Mouse (Mus musculus): ENCODE measurements around the gene Slc25a13. TPM values are rescaled to one million over a fixed set of nuclear protein-coding genes. Genes with fewer than 3 reads are reported as not detected.

Slc25a13 gene
- polyA plus RNA-seq, 1 experiment from 2014 or later, result 58.7 TPM

GRCm38 (mm10) chr6:6101605-6102004 lies 115.4 kb downstream of the Slc25a13 start:
- H3K4me1 ChIP-seq (ENCODE audit: control insufficient read depth, low read depth, low read length), result no peaks in the 10 kb centered on the region; the same call in 1 of the 2 replicates
- no peak overlapping the region for H3K9ac ChIP-seq (ENCODE audit: low read depth, low read length)
- no peaks in the 10 kb centered on the region for H3K9me3 ChIP-seq (replicated peaks; ENCODE audit: control insufficient read depth, low read length)
- H3K36me3 ChIP-seq (ENCODE audit: control insufficient read depth, insufficient read depth), result no peaks in the 10 kb centered on the region; the same call in 1 of the 2 replicates
- no peak overlapping the region for H3K27ac ChIP-seq (ENCODE audit: low read length)
- ATAC-seq (ENCODE audit: low read depth), result no peak
- H3K27me3 ChIP-seq (ENCODE audit: control insufficient read depth, insufficient read depth, low read depth, low read length), result no peaks in the 10 kb centered on the region
- no peak overlapping the region for H3K4me3 ChIP-seq (ENCODE audit: low read depth, low read length)
- WGBS (ENCODE audit: insufficient replicate concordance), result 74% methylated on average over 4 of the region's 4 CpGs
- no peak overlapping the region for H3K4me2 ChIP-seq (ENCODE audit: low read depth, low read length)

- 64% methylated on average over 9 of the region's 9 CpGs for WGBS (ENCODE audit: insufficient replicate concordance)
- ATAC-seq (ENCODE audit: low read depth), result no peak
Measured at GRCm38 (mm10) chr6:6100892-6101480, 116.0 kb downstream of the Slc25a13 start.

GRCm38 (mm10) chr6:6093978-6094377 lies 123.0 kb downstream of the Slc25a13 start:
- Histone ChIP-seq H3K36me3 (ENCODE audit: control insufficient read depth, insufficient read depth) (peaks cover 4% of the 10 kb centered on the region; the same call in 1 of the 2 replicates), H3K4me2 (ENCODE audit: low read depth, low read length) (no peak overlapping the region), H3K9ac (ENCODE audit: low read depth, low read length) (no peak overlapping the region), H3K27me3 (ENCODE audit: control insufficient read depth, insufficient read depth, low read depth, low read length) (no peaks in the 10 kb centered on the region), H3K9me3 (replicated peaks; ENCODE audit: control insufficient read depth, low read length) (no peaks in the 10 kb centered on the region), H3K4me1 (ENCODE audit: control insufficient read depth, low read depth, low read length) (no peaks in the 10 kb centered on the region), H3K4me3 (ENCODE audit: low read depth, low read length) (no peak overlapping the region), H3K27ac (ENCODE audit: low read length) (no peak overlapping the region)
- WGBS (ENCODE audit: insufficient replicate concordance), result 61% methylated on average over 3 of the region's 3 CpGs
- ATAC-seq (ENCODE audit: low read depth), result no peak

More at GRCm38 (mm10) chr6:6100892-6101480, 116.0 kb downstream of the Slc25a13 start:
- Histone ChIP-seq H3K27ac (ENCODE audit: low read length) (no peak overlapping the region), H3K9ac (ENCODE audit: low read depth, low read length) (no peak overlapping the region), H3K4me2 (ENCODE audit: low read depth, low read length) (no peak overlapping the region), H3K36me3 (ENCODE audit: control insufficient read depth, insufficient read depth) (peaks cover 3% of the 10 kb centered on the region; the same call in 1 of the 2 replicates), H3K27me3 (ENCODE audit: control insufficient read depth, insufficient read depth, low read depth, low read length) (no peaks in the 10 kb centered on the region), H3K4me1 (ENCODE audit: control insufficient read depth, low read depth, low read length) (no peaks in the 10 kb centered on the region; the same call in 1 of the 2 replicates), H3K4me3 (ENCODE audit: low read depth, low read length) (no peak overlapping the region), H3K9me3 (replicated peaks; ENCODE audit: control insufficient read depth, low read length) (no peaks in the 10 kb centered on the region)

- no peak for ATAC-seq (ENCODE audit: low read depth)
- Histone ChIP-seq H3K9ac (ENCODE audit: low read depth, low read length) (no peak overlapping the region), H3K4me3 (ENCODE audit: low read depth, low read length) (no peak overlapping the region), H3K4me1 (ENCODE audit: control insufficient read depth, low read depth, low read length) (no peaks in the 10 kb centered on the region), H3K9me3 (replicated peaks; ENCODE audit: control insufficient read depth, low read length) (no peaks in the 10 kb centered on the region), H3K4me2 (ENCODE audit: low read depth, low read length) (no peak overlapping the region), H3K36me3 (ENCODE audit: control insufficient read depth, insufficient read depth) (peaks cover 4% of the 10 kb centered on the region; the same call in 1 of the 2 replicates), H3K27me3 (ENCODE audit: control insufficient read depth, insufficient read depth, low read depth, low read length) (no peaks in the 10 kb centered on the region), H3K27ac (ENCODE audit: low read length) (no peak overlapping the region)
- WGBS (ENCODE audit: insufficient replicate concordance), result 64% methylated on average over 3 of the region's 3 CpGs
Measured at GRCm38 (mm10) chr6:6093522-6093921, 123.5 kb downstream of the Slc25a13 start.

DNA sequence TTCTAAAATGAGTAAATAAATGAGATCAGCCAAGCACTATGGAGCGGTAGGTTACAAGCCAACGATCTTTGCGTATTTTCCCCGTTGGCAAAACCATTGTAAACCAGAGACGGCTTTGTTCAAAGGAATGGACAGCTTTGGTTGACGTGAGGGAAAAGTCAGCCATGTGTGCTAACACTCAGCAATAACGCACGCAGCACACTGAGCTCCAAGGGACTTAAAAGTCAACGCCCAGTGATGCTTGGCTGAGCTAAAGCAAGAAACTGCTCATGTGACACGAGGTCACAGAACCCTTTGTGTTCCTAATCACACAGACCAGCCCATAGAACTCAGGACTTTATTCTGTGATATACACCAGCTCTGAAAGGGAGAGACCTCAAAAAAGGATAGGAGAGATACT lies 124.5 kb downstream of the Slc25a13 start:
- Histone ChIP-seq H3K4me1 (ENCODE audit: control insufficient read depth, low read depth, low read length) (no peaks in the 10 kb centered on the region), H3K27me3 (ENCODE audit: control insufficient read depth, insufficient read depth, low read depth, low read length) (no peaks in the 10 kb centered on the region), H3K9ac (ENCODE audit: low read depth, low read length) (no peak overlapping the region), H3K27ac (ENCODE audit: low read length) (no peak overlapping the region), H3K4me3 (ENCODE audit: low read depth, low read length) (no peak overlapping the region), H3K36me3 (ENCODE audit: control insufficient read depth, insufficient read depth) (peaks cover 4% of the 10 kb centered on the region; the same call in 1 of the 2 replicates), H3K4me2 (ENCODE audit: low read depth, low read length) (no peak overlapping the region), H3K9me3 (replicated peaks; ENCODE audit: control insufficient read depth, low read length) (no peaks in the 10 kb centered on the region)
- ATAC-seq (ENCODE audit: low read depth), result no peak
- WGBS (ENCODE audit: insufficient replicate concordance), result 77% methylated on average over 10 of the region's 10 CpGs

DNA sequence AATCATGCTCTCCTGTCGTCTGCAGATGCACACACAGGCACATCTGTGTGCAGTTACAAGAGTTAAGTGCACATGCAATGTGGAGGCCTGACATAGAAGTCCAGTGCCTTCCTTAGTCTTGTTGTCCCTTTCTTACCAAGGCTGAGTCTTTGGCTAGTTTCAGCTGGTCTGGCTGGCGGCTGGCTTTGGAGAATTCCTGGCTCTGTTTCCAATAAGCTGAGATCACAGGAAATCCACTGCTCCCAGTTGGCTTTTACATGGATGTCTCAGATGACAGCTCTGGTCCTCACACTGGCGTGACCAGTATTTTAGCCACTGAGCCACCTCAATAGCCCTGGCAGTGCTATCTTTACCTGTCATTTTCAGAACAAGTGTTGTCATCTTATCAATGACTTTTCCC lies 126.0 kb downstream of the Slc25a13 start:
- ATAC-seq (ENCODE audit: low read depth), result no peak
- Histone ChIP-seq H3K9ac (ENCODE audit: low read depth, low read length) (no peak overlapping the region), H3K4me1 (ENCODE audit: control insufficient read depth, low read depth, low read length) (no peaks in the 10 kb centered on the region), H3K9me3 (replicated peaks; ENCODE audit: control insufficient read depth, low read length) (no peaks in the 10 kb centered on the region), H3K27me3 (ENCODE audit: control insufficient read depth, insufficient read depth, low read depth, low read length) (no peaks in the 10 kb centered on the region), H3K4me2 (ENCODE audit: low read depth, low read length) (no peak overlapping the region), H3K4me3 (ENCODE audit: low read depth, low read length) (no peak overlapping the region), H3K27ac (ENCODE audit: low read length) (no peak overlapping the region), H3K36me3 (ENCODE audit: control insufficient read depth, insufficient read depth) (peaks cover under 1% of the 10 kb centered on the region; the same call in 1 of the 2 replicates)
- WGBS (ENCODE audit: insufficient replicate concordance), result 72% methylated on average over 3 of the region's 3 CpGs

DNA sequence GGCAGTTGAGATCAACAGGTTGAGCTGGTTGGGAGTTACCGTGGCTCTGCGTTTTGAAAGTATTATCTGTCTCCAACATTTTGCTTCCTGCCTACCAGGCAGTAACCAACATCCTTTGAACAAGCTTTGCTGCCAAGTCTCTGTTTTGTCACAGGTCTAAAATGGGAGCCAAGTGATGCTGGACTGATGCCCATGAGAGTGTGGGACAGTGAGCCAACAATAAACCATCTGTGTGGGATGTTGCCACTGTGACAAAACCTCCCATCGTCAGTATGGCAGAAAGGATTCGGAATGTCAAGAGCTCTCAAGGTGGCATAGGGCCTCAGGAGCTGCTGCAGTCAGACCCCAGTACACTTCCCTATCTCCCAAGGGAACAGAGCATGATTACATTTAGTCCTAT lies 128.8 kb downstream of the Slc25a13 start:
- ATAC-seq (ENCODE audit: low read depth), result no peak
- no peak overlapping the region for H3K9ac ChIP-seq (ENCODE audit: low read depth, low read length)
- H3K27ac ChIP-seq (ENCODE audit: low read length), result no peak overlapping the region
- no peaks in the 10 kb centered on the region; the same call in 1 of the 2 replicates for H3K36me3 ChIP-seq (ENCODE audit: control insufficient read depth, insufficient read depth)
- H3K9me3 ChIP-seq (replicated peaks; ENCODE audit: control insufficient read depth, low read length), result no peaks in the 10 kb centered on the region
- H3K4me2 ChIP-seq (ENCODE audit: low read depth, low read length), result no peak overlapping the region
- WGBS (ENCODE audit: insufficient replicate concordance), result 59% methylated on average over 4 of the region's 4 CpGs
- H3K4me1 ChIP-seq (ENCODE audit: control insufficient read depth, low read depth, low read length), result no peaks in the 10 kb centered on the region
- H3K27me3 ChIP-seq (ENCODE audit: control insufficient read depth, insufficient read depth, low read depth, low read length), result no peaks in the 10 kb centered on the region
- H3K4me3 ChIP-seq (ENCODE audit: low read depth, low read length), result no peak overlapping the region

DNA sequence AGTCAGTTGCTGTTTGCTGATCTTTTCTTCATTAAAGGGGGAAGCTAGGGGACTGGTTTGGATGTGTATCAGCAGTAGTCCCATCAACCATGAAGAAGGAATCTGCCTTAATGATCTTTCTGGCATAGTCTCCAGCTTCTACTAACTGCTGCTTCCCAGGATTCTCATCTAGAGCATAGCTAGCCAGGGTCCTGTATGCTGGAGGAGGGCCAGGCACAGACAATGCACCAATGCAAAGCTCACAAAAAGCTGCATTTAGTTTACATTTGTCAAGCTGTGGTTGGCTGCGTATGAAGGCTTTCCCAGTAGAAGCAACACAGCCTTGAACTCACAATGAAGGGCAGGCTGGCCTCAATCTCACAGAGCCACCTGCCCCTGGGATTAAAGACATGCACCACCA lies 136.5 kb downstream of the Slc25a13 start:
- no peak overlapping the region for H3K9ac ChIP-seq (ENCODE audit: low read depth, low read length)
- 82% methylated on average over 1 of the region's 1 CpGs for WGBS (ENCODE audit: insufficient replicate concordance)

DNA sequence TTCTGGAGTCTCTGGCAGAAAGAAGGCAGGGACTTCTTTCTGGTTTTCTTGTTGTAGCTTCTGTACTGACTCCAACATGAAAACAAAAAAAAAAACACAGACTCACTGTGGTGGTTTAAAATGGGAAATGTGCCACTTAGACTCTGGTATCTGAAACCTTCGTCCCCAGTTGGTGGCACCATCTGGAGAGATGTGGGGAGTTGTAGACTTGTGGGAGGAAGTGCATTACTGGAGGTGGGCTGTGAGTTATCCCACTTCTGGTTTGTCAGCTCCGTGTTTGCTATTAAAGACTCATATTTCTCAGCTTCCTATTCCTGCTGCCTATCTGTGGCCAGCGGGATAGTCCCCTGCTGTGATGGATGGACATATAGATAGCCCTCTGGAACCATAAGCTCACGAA lies 139.7 kb downstream of the Slc25a13 start:
- Histone ChIP-seq H3K4me1 (ENCODE audit: control insufficient read depth, low read depth, low read length) (no peaks in the 10 kb centered on the region), H3K36me3 (ENCODE audit: control insufficient read depth, insufficient read depth) (no peaks in the 10 kb centered on the region; the same call in 1 of the 2 replicates), H3K27ac (ENCODE audit: low read length) (no peak overlapping the region), H3K27me3 (ENCODE audit: control insufficient read depth, insufficient read depth, low read depth, low read length) (no peaks in the 10 kb centered on the region), H3K4me2 (ENCODE audit: low read depth, low read length) (no peak overlapping the region), H3K4me3 (ENCODE audit: low read depth, low read length) (no peak overlapping the region), H3K9ac (ENCODE audit: low read depth, low read length) (no peak overlapping the region), H3K9me3 (replicated peaks; ENCODE audit: control insufficient read depth, low read length) (no peaks in the 10 kb centered on the region)
- no peak for ATAC-seq (ENCODE audit: low read depth)
- WGBS (ENCODE audit: insufficient replicate concordance), result 51% methylated on average over 4 of the region's 4 CpGs

More for the DNA sequence above, 136.5 kb downstream of the Slc25a13 start:
- Histone ChIP-seq H3K4me2 (ENCODE audit: low read depth, low read length) (no peak overlapping the region), H3K27me3 (ENCODE audit: control insufficient read depth, insufficient read depth, low read depth, low read length) (no peaks in the 10 kb centered on the region), H3K36me3 (ENCODE audit: control insufficient read depth, insufficient read depth) (no peaks in the 10 kb centered on the region; the same call in 1 of the 2 replicates), H3K9me3 (replicated peaks; ENCODE audit: control insufficient read depth, low read length) (no peaks in the 10 kb centered on the region), H3K4me3 (ENCODE audit: low read depth, low read length) (no peak overlapping the region), H3K27ac (ENCODE audit: low read length) (no peak overlapping the region), H3K4me1 (ENCODE audit: control insufficient read depth, low read depth, low read length) (no peaks in the 10 kb centered on the region)
- no peak for ATAC-seq (ENCODE audit: low read depth)
